Mouse (Mus musculus) heart, postnatal 4 days (tissue): Measurements from ENCODE around the gene Npm3. TPM values are rescaled to one million over a fixed set of nuclear protein-coding genes. Genes with fewer than 3 reads are reported as not detected.
A peak's percentile ranks its signal among the peaks of the same experiment; 100 is the strongest.

Source experiments
- DNase-seq: peaks from one replicate; pipeline ENCODE4 v3.0.0; 2021
- total RNA-seq, 2 experiments: library from RNA; stranded (reverse); gene quantifications; 2 replicates each; pipeline ENCODE4 v1.2.3; 2021

The Npm3 gene
- total RNA-seq = 10 to 100 TPM; 25.4 to 27.8 TPM

DNA sequence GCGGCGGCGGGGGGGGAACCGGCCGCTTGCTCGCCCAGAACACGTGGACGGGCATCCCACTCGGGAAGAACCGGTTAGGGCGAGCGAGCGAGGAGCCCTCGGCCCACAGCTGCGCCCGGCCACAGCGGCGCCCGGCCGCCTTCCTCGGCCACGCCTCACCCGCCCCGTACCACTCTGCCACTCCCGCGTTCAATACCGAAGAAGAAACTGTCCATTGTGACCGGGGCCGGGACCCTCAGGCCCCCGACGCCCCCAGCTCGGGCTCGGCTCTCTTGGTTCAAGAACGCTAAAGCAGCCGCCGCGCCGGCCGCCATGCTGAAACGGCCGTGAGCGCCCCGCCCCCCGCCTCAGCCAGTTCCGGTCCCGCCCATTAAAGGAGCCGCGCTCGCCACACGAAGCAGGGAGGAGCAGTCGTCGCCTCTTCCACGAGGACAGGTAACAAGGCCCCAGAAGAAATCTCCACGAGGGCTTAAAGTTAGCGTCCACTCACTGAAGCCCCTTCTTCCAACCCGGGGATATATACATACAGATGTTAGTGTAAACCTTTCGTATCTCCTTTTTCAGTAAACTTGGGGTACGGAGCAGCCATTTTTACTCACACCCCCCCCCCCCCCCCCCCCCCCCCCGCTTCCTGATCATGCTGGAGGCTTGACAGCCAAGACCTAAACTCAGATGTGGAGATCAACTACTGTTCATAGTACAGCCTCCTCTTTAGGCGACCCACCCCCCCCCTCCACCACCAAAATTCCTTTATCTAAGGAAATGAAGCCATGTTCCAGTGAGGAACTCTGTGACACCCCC lies at the start of gene Npm3:
TSS of gene Npm3 (minus strand) at position 349 of the 801 bp plus-strand sequence.
- DNase-seq = peak; percentile 90

DNA sequence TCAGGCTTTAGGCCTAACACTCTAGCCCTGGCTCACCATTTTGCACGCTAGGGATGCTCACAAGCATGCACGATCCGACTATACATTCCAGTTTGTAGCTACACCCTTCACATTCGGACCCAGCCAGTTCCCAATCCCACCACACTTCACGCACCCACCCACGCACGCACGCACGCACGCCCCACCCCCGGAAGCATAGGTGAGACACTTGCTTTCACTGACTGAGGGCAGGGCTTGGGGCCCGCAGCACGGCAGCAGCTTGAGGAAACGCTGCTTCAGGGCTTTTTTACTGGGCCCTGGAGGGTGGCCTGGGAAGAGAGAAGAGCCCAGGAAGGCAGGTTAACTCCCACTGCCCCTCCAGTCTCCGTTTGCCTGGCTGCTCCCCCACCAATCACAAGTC lies 47.5 kb upstream of the Npm3 start:
- no peak for DNase-seq

DNA sequence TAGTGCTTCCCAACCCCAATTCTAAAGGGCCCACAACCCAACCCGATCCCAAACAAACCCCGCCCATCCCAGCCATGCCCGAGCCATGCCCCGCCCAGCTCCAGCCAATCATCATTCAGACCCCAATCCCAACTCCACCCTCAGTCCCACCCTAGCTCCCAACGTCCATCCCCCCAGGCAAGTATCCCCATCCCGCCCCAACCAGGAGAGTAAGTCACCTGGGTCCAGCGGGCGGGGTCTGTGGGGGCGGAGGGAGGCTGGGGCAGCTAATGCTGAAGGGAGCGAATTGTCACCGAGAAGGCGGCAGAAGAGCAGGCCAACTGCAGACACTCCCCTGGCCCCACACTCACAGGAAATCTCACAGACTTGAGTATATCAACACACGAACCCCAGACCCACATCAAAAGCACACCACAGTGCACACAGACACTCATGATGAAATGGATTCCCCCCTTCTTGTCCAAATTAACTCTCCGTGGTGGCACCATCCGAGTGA lies 46.7 kb upstream of the Npm3 start:
- no peak for DNase-seq

DNA sequence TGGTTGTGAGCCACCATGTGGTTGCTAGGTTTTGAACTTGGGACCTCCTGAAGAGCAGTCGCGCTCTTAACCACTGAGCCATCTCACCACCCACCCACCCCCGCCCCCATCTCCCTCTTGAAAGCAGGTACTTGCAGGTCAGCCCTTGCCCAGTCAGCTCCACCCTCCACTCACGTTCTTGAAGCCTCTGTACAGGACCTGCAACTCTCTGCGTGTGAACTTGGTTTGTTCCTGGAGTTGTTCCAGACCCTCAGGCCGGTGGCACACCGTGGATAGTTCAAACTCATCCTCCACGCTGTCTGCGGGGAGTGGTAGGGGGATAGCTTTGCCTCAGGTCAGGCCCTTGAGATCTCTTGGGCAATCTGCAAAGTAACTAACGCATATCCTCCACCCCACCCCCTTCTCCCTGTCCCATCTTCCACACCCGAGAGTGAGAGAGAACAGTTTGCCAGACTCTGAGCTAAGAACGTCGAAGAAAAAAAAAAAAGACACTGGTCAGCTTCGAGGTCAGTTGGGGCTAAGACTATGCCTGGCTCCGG lies 46.1 kb upstream of the Npm3 start:
- no peak for DNase-seq

DNA sequence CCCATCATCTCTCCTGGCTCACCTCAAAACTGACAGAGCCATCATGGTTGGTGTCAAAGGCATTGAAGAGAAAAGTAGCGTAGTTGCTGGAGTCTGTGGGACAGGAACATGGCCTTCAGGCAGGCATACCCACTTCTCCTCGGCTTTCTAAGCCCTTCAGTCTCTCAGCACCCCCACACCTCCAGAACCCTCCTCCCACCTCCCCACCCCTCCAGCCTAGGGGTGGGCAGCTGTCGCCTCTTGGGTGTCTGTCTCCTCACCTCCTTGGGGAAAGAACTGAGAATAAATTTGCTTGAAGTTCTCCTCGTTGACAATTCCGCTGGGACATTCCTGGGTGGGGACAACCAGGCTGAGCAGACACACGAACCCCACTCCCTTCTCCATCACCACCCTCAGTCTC lies 45.3 kb upstream of the Npm3 start:
- DNase-seq = no peak

DNA sequence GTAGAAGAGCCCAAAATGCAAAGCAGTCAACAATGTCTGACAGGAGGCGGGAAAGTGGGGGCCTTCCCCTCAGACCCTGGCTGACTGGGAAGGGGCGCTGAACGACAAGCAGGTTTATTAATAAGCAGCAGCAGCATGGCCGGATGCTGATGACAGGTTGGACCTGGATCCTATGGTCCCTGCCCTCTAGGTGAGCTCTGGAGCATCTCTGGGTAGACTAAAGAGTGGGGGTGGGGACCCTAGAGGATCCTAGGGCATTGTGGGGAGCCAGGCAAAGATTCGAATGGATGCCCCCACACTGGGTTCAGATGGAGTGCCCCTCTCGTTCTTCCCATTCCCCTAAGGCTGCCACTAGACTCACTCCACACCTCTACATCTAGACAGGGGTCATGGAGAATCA lies 43.0 kb upstream of the Npm3 start:
- DNase-seq = no peak

DNA sequence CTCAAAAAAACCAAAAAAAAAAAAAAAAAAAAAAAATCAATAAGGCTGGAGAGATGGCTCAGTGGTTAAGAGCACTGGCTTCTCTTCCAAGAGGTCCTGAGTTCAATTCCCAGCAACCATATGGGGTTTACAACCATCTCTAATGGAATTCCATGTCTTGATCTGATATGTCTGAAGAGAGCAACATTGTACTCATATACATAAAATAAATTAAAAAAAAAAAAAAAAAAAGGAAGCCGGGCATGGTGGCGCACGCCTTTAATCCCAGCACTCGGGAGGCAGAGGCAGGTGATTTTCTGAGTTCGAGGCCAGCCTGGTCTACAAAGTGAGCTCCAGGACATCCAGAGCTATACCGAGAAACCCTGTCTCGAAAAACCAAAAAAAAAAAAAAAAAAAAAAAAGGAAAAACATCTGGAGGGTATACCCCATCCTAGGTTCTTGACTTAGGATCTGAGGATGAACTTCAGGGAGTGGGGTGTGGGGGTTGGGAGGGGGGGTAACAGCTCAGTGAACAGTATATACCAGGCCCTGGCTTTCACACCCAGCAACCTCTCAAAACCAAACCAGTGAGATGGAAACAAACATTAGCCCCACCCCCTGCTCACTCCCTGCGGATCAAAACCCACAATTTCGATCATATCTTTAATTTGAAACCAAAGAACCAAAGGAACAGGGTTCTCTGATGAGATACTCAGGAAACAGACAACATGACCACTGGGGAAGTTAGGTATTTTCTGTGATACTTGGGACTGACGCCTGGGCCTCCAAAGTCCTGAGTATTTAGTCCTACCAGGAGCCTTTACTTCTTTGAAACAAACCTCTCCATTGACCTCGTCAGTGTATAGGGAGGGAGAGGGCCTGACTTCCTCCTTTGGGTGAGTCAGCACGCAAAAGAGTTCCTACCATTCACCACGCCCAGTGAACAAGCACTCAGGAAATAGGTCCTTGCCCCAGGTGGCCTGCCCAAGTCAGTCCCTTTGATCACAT lies 40.8 kb upstream of the Npm3 start:
- no peak for DNase-seq

DNA sequence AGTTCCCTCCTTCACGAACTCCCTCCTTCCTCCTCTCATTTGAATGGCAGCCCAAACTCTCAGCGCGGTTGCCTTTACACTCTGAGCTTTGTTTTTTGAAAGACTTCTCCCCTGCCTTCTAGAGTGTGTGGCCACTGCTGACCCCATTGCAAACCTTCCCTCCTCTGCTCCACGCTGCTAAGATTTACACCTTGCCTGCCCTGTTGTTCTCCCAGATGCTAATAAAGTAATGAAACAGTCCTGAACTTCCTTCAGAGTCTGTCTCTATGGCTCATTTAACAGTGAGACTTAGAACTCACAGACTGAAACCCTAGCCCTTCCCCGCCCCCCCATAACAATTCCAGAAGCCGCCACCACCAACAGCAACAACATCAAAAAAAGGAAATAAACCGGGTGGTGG lies 40.0 kb upstream of the Npm3 start:
- DNase-seq = no peak

DNA sequence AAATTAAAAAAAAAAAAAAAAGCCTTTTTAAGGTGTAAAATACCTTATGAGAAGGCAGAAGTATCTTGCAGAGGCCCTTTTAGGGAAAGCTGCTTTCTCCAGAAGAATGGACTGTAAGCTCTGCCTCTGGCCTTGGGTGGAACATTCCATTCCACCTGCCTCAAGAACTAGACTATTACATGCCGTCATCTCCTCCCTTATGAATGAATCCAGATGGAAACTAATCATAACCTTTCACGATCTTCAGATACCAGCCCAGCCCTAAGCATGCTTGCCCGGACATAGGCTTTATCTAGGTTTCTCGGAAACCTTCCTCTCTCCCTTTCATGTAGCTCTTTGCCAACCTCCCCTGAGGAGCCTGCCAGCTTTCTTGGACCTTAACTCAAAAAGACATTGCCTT lies 38.9 kb upstream of the Npm3 start:
- no peak for DNase-seq

DNA sequence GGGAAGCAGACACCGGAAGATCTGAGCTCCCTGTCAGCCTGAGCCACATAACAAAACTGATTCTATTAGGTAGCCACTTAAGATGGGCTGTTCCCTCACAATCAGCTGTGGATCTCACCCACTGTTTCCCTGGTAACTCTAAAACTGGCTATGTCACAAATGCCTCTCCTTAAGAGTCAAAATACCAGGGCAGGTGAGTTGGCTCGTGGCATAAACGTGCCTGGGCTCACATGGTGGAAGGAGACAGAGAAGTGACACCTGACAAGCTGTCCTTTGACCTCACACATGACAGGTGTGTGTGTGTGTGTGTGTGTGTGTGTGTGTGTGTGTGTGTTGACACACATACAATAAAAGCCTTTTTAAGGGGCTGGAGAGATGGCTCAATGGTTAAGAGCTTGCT lies 38.1 kb upstream of the Npm3 start:
- no peak for DNase-seq

DNA sequence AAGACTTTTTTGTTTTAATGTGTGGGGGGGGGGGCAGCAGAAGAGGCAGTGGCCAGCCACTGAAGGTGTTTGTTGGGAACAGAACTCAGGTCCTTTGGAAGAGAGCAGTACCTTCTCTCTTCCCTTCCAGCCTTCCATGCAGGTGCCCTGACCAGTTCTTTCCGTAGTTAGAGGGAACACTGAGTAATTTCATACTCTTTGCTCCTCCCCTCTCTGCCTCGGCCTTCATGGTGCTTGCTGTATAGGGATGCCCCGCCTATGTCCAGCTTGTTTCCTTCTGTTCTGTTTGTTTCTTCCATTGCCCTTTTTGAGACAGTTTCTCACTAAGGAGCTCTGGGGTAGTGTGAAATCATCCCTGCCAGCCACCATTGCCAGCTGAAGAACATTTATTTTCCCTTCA lies 36.1 kb upstream of the Npm3 start:
- no peak for DNase-seq

DNA sequence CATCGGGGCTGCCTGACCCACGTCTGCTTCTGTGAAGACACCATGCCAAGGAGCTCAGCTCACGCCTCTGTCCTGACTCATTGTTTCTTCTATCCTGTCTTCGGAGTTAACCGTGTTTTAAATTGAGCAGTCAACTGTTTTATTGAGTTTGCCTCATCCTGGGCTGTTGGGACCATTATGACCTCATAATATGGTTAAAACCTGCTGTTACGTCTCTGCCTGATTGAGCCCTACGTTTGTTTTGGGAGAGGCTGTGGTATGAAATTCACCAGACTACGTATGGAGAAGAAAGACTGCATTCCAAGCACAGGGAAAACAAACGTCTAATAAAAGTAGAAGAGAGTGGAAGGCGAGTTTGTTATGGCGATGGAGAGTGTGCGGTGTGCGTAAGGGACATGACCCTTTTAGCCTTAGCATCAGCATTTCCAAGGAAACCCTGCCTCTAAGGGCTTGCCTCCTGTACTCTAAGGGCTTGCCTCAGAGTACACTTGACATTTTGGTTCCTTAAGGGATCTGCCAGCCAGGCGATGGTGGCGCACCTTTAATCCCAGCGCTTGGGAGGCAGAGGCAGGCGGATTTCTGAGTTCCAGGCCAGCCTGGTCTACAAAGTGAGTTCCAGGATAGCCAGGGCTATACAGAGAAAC lies 34.7 kb upstream of the Npm3 start:
- DNase-seq = no peak

DNA sequence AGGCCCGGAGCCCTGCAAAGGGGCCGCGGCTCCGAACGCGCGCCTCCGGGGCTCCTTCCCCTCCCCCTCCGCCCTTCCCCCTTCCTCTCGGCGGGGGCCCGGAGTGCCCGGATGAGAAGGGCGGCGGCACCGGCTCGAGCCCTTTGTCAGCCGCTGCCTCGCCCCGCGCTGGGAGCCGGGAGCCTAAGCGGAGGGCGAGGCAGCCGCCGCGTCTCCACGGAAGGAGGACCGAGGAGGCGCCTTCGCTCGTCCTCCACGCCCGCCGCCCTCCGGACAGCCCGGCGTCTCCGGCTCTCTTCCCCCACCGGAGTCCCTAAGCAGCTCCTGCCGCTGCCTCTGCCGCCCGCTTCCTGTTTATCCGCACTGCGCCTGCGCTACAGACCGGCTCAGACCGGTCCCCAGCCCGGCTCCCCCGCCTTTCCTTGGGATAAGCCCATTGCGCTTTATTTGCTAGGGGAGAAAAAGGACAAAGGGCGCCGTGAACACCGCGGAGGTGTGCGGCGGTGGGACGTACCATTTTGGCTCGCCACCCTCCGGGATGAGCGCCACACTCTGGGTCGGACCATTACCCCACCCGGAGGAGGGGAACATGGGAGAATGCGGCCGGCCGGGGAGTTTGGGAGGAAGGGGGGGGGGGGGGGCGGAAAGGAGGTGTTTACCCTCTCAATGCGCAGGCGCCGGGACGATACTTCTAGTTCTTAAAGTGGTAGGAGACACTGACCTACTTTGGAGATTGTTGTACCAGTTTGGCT lies 34.0 kb upstream of the Npm3 start, which contains the start of gene Mgea5:
TSS of gene Mgea5 (minus strand) at position 657 of the 752 bp plus-strand sequence.
- peak; percentile 98 for DNase-seq

DNA sequence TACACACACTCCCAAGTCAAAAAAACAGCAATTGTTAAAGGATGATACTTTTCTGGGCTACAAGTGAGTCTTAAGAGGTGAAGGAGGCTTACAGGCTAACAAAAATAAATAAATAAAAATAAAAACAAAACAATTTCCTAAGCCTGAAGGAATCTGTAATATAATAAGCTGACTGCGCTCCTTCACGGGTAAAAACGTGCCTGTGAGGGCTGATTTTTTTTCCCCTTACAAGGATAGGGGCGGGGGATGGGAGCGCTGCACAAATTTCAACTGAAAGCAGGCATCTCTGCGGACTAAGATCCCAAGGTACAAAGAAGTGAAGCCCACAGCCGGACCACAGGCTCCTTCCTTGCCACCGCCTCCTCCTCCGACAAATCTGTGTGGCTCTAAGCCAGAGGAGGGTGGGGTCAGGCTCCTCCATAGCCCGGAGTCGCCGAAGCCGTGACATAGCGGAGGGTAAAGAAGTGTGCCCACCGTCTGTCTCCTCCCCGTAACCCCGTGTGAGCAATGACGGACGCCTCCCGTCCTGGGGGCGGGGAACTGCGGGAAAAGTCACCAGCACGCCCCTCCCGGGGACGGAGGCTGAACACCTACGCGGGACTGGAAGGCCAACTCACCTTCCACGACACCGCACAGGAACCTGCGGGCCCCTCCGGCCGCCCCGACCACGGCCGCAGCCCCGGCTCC lies 33.1 kb upstream of the Npm3 start:
- peak; percentile 83 for DNase-seq

DNA sequence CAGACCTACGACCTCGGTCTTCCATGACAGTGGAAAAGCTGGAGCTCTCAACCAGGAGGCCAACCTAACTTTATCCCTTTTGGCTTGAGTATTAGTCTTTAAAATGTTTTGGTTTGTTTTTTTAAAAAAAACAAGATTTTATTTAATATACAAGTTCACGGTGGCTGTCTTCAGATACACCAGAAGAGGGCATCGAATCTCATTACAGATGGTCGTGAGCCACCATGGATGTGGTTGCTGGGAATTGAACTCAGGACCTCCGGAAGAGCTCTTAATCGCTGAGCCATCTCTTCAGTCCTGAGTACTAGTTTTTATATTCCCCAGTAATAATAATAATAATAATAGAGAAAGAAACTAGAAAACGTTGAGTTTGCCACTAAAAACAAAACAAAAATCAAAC lies 32.3 kb upstream of the Npm3 start:
- no peak for DNase-seq

DNA sequence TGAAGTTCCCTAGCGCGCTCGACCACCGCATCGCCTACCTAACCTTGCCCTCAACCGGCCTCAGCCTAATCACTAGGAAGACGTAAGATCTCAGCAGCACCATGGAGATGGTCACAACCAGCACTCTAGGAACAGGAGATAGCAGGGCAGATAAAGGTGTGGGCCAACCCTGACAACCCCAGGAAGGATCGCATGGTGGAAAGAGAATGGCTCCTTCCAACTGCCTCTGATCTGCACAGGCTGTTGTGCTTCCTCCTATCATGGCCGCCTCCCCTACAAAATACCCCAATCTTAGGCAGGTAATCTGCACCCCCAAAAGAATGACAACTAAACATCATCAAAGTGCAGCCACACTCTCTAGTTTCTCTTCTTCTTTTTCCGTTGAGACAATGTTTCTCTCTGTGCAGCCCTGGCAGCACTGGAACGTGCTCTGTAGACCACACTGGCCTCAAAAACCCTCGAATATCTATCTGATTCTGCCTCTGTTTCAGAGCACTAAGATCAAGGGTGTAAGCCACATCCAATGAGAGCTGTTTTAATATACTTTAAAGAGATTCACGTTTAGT lies 31.0 kb upstream of the Npm3 start:
- no peak for DNase-seq

DNA sequence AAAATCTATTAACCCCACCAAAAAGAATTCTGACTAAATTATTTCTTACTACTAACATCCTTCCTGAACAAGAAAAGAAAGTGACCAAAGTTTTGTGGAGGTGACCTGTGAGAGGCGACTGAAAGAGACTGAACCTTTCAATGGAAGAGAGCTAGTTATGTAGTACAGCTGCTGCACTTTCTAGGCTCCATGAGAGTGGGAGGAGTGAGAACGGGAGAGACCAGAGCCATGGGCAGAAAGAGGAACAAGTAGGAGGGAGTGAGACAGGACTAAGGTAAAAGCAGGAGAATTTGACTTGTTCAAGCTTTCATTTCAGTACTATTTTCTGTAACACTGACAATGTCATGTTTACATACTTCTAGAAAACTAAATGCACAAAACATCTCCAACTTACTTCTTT lies 26.1 kb upstream of the Npm3 start:
- DNase-seq = no peak

DNA sequence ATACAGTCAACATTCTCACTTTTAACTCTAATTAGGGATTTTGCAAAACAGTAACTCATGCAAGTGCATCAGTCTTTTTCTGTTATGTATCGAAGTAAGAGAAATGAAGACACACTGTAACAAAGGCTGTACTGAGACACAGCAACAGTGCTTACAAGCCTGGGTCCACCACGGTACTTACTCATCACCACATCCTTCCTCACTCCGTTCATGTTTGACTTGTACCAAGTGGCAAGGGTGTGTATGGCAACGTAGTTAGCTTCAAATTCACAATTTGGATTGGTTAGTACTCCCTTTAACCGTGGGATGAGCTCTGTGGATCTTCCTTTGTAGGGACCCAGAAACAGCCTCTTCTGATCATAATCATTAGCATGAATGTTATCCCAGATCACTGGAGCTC lies 22.1 kb upstream of the Npm3 start:
- no peak for DNase-seq

DNA sequence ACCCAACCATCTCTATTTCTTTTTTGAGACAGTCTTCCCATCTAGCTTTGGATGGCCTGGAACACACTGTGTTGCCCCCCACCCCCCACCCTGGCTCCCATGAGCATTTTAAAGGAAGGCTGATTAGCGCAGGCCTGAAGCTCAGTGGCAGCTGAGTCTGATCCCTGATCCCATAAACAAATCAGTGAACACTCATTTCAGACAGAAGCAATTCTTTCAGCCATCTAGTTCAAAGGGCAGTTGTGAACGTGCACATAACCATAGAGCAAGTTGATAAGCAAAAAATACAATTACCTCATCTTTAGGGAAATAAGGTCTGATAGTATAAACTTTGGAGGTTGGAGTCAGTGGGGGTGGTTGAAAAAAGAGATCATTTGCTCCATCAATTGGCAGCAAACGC lies 11.4 kb upstream of the Npm3 start:
- DNase-seq = no peak

DNA sequence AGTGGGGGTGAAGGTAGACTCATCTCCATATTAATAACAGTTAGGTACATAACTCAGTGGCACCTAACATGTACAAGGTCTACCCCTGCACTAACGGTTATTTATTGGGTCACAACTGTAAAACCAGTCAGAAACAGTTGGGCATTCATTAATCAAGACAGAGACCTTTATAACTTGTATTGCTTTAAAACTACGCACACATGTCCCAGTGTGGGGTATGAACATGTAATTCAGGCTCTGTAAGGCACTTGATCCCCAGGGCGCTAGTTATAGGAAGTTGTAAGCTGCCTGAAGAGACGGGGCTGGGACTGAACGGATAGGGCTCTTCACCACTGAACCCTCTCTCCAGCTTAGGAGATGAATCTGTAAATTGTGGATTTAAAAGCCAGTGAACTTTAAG lies 9.3 kb upstream of the Npm3 start:
- DNase-seq = no peak

DNA sequence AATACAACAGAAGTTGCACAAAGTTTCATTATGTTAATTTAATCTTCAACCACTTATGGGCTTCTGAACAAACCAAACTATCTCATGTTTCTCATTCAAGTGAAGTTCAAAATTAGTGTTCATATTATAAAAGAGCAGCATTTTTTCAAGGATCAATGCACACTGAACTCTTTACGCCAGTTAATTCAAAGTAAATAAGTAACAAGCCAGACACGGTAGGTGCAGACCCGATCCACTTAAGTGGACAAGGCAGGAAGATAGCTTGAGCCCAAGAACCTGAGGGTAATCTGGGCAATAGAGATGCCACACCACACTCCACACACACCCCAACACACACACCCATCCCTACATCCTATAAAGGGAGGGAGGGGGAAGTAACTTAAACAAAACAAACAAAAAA lies 4.2 kb upstream of the Npm3 start:
- no peak for DNase-seq
